Mouse (Mus musculus): Measurements from ENCODE around the gene Col15a1.

DNA sequence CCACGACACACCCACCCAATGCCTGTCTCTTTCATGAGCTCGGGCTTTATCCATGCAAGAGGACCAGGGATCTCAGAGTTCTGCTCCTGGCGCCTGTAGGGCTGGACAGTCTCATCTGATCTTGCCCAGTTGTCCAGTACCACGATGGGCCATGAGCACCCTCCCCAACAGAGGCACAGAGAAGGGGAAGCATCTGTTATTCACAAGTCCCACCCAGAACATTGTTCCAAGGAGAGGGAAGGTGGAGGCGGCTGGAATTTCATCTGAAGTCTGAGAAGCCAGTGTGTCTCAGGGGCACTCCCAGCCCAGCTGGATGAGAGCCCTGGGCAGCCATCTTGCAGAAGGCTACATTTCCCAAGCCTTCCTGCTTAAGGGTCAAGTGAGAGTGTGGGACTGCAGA, 21.0 kb downstream of the Col15a1 start:
- TF ChIP-seq CTCF (IDR thresholded peaks at IDR 0.05; ENCODE audit: borderline replicate concordance, insufficient read depth, low read length) (no peak), POLR2A (IDR thresholded peaks at IDR 0.05; ENCODE audit: low read depth, low read length) (no peak)
